Mouse (Mus musculus) forebrain, embryonic 14.5 days (tissue): ENCODE measurements around the gene Plekha7. TPM values are rescaled to one million over a fixed set of nuclear protein-coding genes. Genes with fewer than 3 reads are reported as not detected.

Experiments used
- ATAC-seq: fragments of 200-750 bp; cut with Nextera tagmentation; 2 replicates; pipeline ENCODE4 v1.8.0; 2017; ENCODE audit warnings: mild to moderate bottlenecking, moderate library complexity
- DNase-seq: peaks from one replicate; pipeline ENCODE4 v3.0.0-alpha.2; 2015; ENCODE audit warnings: low spot score
- H3K27ac ChIP-seq: fragments of 300-500 bp; sonication (generic); 2 replicates; pipeline ENCODE4 v1.5.1; 2014; ENCODE audit warnings: low read depth, mild to moderate bottlenecking, control low read depth, low read length, moderate library complexity
- H3K27me3 ChIP-seq: fragments of 300-500 bp; sonication (generic); replicated peaks from 2 replicates; pipeline ENCODE4 v1.6.1; 2014; ENCODE audit warnings: low read length, control low read depth, mixed read lengths; ENCODE audit not compliant: control insufficient read depth, insufficient read depth
- H3K36me3 ChIP-seq: fragments of 300-500 bp; sonication (generic); 2 replicates; pipeline ENCODE4 v1.6.1; 2014; ENCODE audit warnings: low read length, control low read depth; ENCODE audit not compliant: control insufficient read depth, insufficient read depth
- H3K4me1 ChIP-seq: fragments of 300-500 bp; sonication (generic); 2 replicates; pipeline ENCODE4 v1.6.1; 2014; ENCODE audit warnings: antibody characterized with exemption, low read length, control low read depth; ENCODE audit not compliant: control insufficient read depth, insufficient read depth
- H3K4me2 ChIP-seq: fragments of 300-500 bp; sonication (generic); 2 replicates; pipeline ENCODE4 v1.6.1; 2014; ENCODE audit warnings: mild to moderate bottlenecking, control low read depth, low read length
- H3K4me3 ChIP-seq: fragments of 300-500 bp; sonication (generic); 2 replicates; pipeline ENCODE4 v1.5.1; 2014; ENCODE audit warnings: low read depth, low read length, control low read depth
- H3K9ac ChIP-seq: fragments of 300-500 bp; sonication (generic); 2 replicates; pipeline ENCODE4 v1.6.1; 2014; ENCODE audit warnings: mild to moderate bottlenecking, low read length, control low read depth, moderate library complexity
- H3K9me3 ChIP-seq: fragments of 300-500 bp; sonication (generic); replicated peaks from 2 replicates; pipeline ENCODE4 v1.6.1; 2016; ENCODE audit warnings: low read length, control low read depth, mixed read lengths; ENCODE audit not compliant: control insufficient read depth
- WGBS: fragments of 180-500 bp; shearing (Covaris S2); extraction: QIAGEN DNeasy Blood & Tissue Kit; methylation state at CpG from one replicate; pipeline ENCODE4 v1.1.7; 2014; 5-methylcytosine and 5-hydroxymethylcytosine counted together
- polyA plus RNA-seq: library from polyadenylated mRNA; unstranded; fragments of >200 nt; fragmentation: Nextera tagmentation; extraction: Ambion mirVana; gene quantifications from 2 replicates; pipeline ENCODE4 v1.2.1, GENCODE M21; 2014

Plekha7 gene
- polyA plus RNA-seq, 1 experiment from 2014 or later = 3.1 TPM

GRCm38 (mm10) chr7:116186156-116186555, 122.0 kb downstream of the Plekha7 start:
- ATAC-seq = no peak
- Histone ChIP-seq H3K4me2 (no peak overlapping the region), H3K9me3 (no peaks in the 10 kb centered on the region), H3K4me1 (peaks cover 35% of the 10 kb centered on the region), H3K27ac (no peak overlapping the region), H3K27me3 (no peaks in the 10 kb centered on the region), H3K4me3 (no peak overlapping the region), H3K9ac (no peak overlapping the region), H3K36me3 (no peaks in the 10 kb centered on the region)
- DNase-seq = no peak
- 25% methylated on average over 5 of the region's 5 CpGs for WGBS

GRCm38 (mm10) chr7:116184358-116185057, 123.7 kb downstream of the Plekha7 start:
- Histone ChIP-seq H3K4me1 (peaks cover 25% of the 10 kb centered on the region), H3K27ac (peak overlapping the region; percentile 52), H3K27me3 (no peaks in the 10 kb centered on the region), H3K4me2 (peak overlapping the region; percentile 4; the same call in 1 of the 2 replicates), H3K9me3 (no peaks in the 10 kb centered on the region), H3K36me3 (no peaks in the 10 kb centered on the region), H3K4me3 (no peak overlapping the region), H3K9ac (peak overlapping the region; percentile 29; the same call in 1 of the 2 replicates)
- DNase-seq = peak; percentile 57
- ATAC-seq = peak; percentile 53
- 10% methylated on average over 11 of the region's 11 CpGs for WGBS

- H3K27me3 ChIP-seq = no peaks in the 10 kb centered on the region
- H3K4me3 ChIP-seq = no peak overlapping the region
- H3K9me3 ChIP-seq = no peaks in the 10 kb centered on the region
- H3K4me2 ChIP-seq = no peak overlapping the region
- 85% methylated on average over 1 of the region's 1 CpGs for WGBS
- H3K27ac ChIP-seq = no peak overlapping the region
- DNase-seq (no peak), ATAC-seq (no peak)
- no peaks in the 10 kb centered on the region for H3K36me3 ChIP-seq
- H3K4me1 ChIP-seq = peaks cover 25% of the 10 kb centered on the region
- no peak overlapping the region for H3K9ac ChIP-seq
These were observed 125.7 kb downstream of the Plekha7 start for GRCm38 (mm10) chr7:116182451-116182850.

- Histone ChIP-seq H3K9me3 (no peaks in the 10 kb centered on the region), H3K4me1 (peaks cover 25% of the 10 kb centered on the region), H3K27me3 (no peaks in the 10 kb centered on the region), H3K4me3 (no peak overlapping the region), H3K4me2 (no peak overlapping the region), H3K36me3 (no peaks in the 10 kb centered on the region), H3K9ac (no peak overlapping the region), H3K27ac (no peak overlapping the region)
- no peak for ATAC-seq
- 82% methylated on average over 5 of the region's 5 CpGs for WGBS
- no peak for DNase-seq
These were observed 126.7 kb downstream of the Plekha7 start for GRCm38 (mm10) chr7:116181444-116181946.

- no peak overlapping the region for H3K9ac ChIP-seq
- no peak overlapping the region for H3K4me2 ChIP-seq
- H3K27ac ChIP-seq = no peak overlapping the region
- DNase-seq (no peak), ATAC-seq (no peak)
- H3K9me3 ChIP-seq = no peaks in the 10 kb centered on the region
- no peak overlapping the region for H3K4me3 ChIP-seq
- H3K4me1 ChIP-seq = peaks cover 2% of the 10 kb centered on the region
- H3K27me3 ChIP-seq = no peaks in the 10 kb centered on the region
- 95% methylated on average over 3 of the region's 3 CpGs for WGBS
- no peaks in the 10 kb centered on the region for H3K36me3 ChIP-seq
These were observed 129.3 kb downstream of the Plekha7 start for GRCm38 (mm10) chr7:116178916-116179315.

- H3K27me3 ChIP-seq = no peaks in the 10 kb centered on the region
- 66% methylated on average over 10 of the region's 10 CpGs for WGBS
- H3K4me2 ChIP-seq = no peak overlapping the region
- no peak overlapping the region for H3K27ac ChIP-seq
- DNase-seq (no peak), ATAC-seq (0 out of 2 replicates have a peak, but pooled peaks have one; percentile 12)
- H3K36me3 ChIP-seq = 0 out of 2 replicates have a peak, but pooled peaks cover 2% of the 10 kb centered on the region
- H3K9me3 ChIP-seq = no peaks in the 10 kb centered on the region
- no peaks in the 10 kb centered on the region for H3K4me1 ChIP-seq
- no peak overlapping the region for H3K4me3 ChIP-seq
- H3K9ac ChIP-seq = no peak overlapping the region
These were observed 135.4 kb downstream of the Plekha7 start for GRCm38 (mm10) chr7:116172774-116173173.

GRCm38 (mm10) chr7:116169426-116169825, 138.8 kb downstream of the Plekha7 start:
- ATAC-seq (no peak), DNase-seq (no peak)
- Histone ChIP-seq H3K27me3 (no peaks in the 10 kb centered on the region), H3K9me3 (no peaks in the 10 kb centered on the region), H3K4me1 (no peaks in the 10 kb centered on the region), H3K27ac (no peak overlapping the region), H3K4me3 (no peak overlapping the region), H3K9ac (no peak overlapping the region), H3K4me2 (no peak overlapping the region), H3K36me3 (0 out of 2 replicates have a peak, but pooled peaks cover 2% of the 10 kb centered on the region)
- WGBS = 89% methylated on average over 4 of the region's 4 CpGs

- no peaks in the 10 kb centered on the region for H3K27me3 ChIP-seq
- H3K27ac ChIP-seq = no peak overlapping the region
- ATAC-seq (no peak), DNase-seq (no peak)
- H3K4me3 ChIP-seq = no peak overlapping the region
- H3K4me1 ChIP-seq = no peaks in the 10 kb centered on the region
- 0 out of 2 replicates have a peak, but pooled peaks cover 6% of the 10 kb centered on the region for H3K36me3 ChIP-seq
- 90% methylated on average over 7 of the region's 7 CpGs for WGBS
- no peaks in the 10 kb centered on the region for H3K9me3 ChIP-seq
- H3K4me2 ChIP-seq = no peak overlapping the region
- no peak overlapping the region for H3K9ac ChIP-seq
These were observed 140.0 kb downstream of the Plekha7 start for GRCm38 (mm10) chr7:116168224-116168623.

- Histone ChIP-seq H3K9ac (no peak overlapping the region), H3K9me3 (no peaks in the 10 kb centered on the region)
These were observed 143.9 kb downstream of the Plekha7 start for GRCm38 (mm10) chr7:116164232-116164631.

More at GRCm38 (mm10) chr7:116164232-116164631, 143.9 kb downstream of the Plekha7 start:
- ATAC-seq (no peak), DNase-seq (no peak)
- Histone ChIP-seq H3K4me1 (no peaks in the 10 kb centered on the region), H3K36me3 (0 out of 2 replicates have a peak, but pooled peaks cover 6% of the 10 kb centered on the region), H3K27me3 (no peaks in the 10 kb centered on the region), H3K4me3 (no peak overlapping the region), H3K4me2 (no peak overlapping the region), H3K27ac (no peak overlapping the region)
- 92% methylated on average over 12 of the region's 12 CpGs for WGBS
